ENCODE assay signal across 9 mouse cellular contexts in genomic region chr8:80853208-80853607, GRCm38 (mm10). TPM values are rescaled to one million over a fixed set of nuclear protein-coding genes. Genes with fewer than 3 reads are reported as not detected.
A peak's percentile ranks its signal among the peaks of the same experiment; 100 is the strongest.
DNase-seq lines count a peak whose midpoint lies in the region; ATAC-seq and TF ChIP-seq lines count a peak whose summit lies in the region.
"Had no signal": no experiment of that assay in that cellular context is flagged by ENCODE, and none has a peak within 500 bp of the region (broad histone marks: within the 10 kb centered on the region; RNA-seq: fewer than 3 reads in every experiment).

No protein-coding gene starts in this region.

- no peak for TF ChIP-seq EP300 in CH12.LX (IDR thresholded peaks at IDR 0.05; ENCODE audit: low read length)

- TF ChIP-seq RAD21 in CH12.LX (IDR thresholded peaks at IDR 0.05; ENCODE audit: low read depth, low read length) = no peak

- H3K27ac ChIP-seq in kidney, embryonic 15.5 days = peak overlapping the region; percentile 63
- peak overlapping the region; percentile 84 for H3K27ac ChIP-seq in CH12.LX (ENCODE audit: insufficient read depth, low read depth)
- H3K27ac ChIP-seq in limb, embryonic 13.5 days = peak overlapping the region; percentile 69

- H3K27me3 ChIP-seq in kidney, embryonic 15.5 days = no peaks in the 10 kb centered on the region
- no peaks in the 10 kb centered on the region for H3K27me3 ChIP-seq in CH12.LX (replicated peaks)
- H3K27me3 ChIP-seq in limb, embryonic 13.5 days = no peaks in the 10 kb centered on the region

- peaks cover 63% of the 10 kb centered on the region for H3K4me1 ChIP-seq in kidney, embryonic 15.5 days
- H3K4me1 ChIP-seq in CH12.LX (ENCODE audit: control insufficient read depth in 1 of 2, insufficient read depth in 2 of 2) = peaks cover 14 to 19% of the 10 kb centered on the region in 2 experiments
- peaks cover 57% of the 10 kb centered on the region for H3K4me1 ChIP-seq in limb, embryonic 13.5 days

- no peaks in the 10 kb centered on the region for H3K79me2 ChIP-seq in CH12.LX (replicated peaks; ENCODE audit: control insufficient read depth, extremely low read depth, insufficient read depth, poor library complexity, severe bottlenecking)

- in situ Hi-C loops in CH12.LX (cut with MboI; ENCODE audit: low pct_ligation_motif_present, low pct_unique_long_range_greater_than_20kb, low sequenced_read_pairs) = no loop called here

- ATAC-seq in kidney, embryonic 15.5 days (replicated peaks; ENCODE audit: low FRiP score) = no peak; the same call in 1 of the 2 replicates
- ATAC-seq in limb, embryonic 13.5 days (ENCODE audit: low FRiP score, low read depth) = no peak

- no peaks in the 10 kb centered on the region for H3K9me3 ChIP-seq in kidney, embryonic 15.5 days (replicated peaks)
- no peaks in the 10 kb centered on the region for H3K9me3 ChIP-seq in CH12.LX (replicated peaks; ENCODE audit: low read length)
- no peaks in the 10 kb centered on the region for H3K9me3 ChIP-seq in limb, embryonic 13.5 days
- H3K9me3 ChIP-seq: G1E had no signal

- TF ChIP-seq POLR2A in CH12.LX (IDR thresholded peaks at IDR 0.05; ENCODE audit: low read depth, low read length) = no peak

- H3K4me2 ChIP-seq in kidney, embryonic 15.5 days = 0 out of 2 replicates have a peak overlapping the region, but pooled peaks have one; percentile 8
- H3K4me2 ChIP-seq in CH12.LX (ENCODE audit: insufficient read depth, low read depth, poor library complexity, severe bottlenecking) = peak overlapping the region; percentile 34; the same call in 1 of the 2 replicates
- peak overlapping the region; percentile 38 for H3K4me2 ChIP-seq in limb, embryonic 13.5 days (replicated peaks)

- peak; percentile 47 for DNase-seq in embryo, embryonic 10 days (ENCODE audit: low spot score)
- no peak for DNase-seq in embryo, embryonic 10.5 days (ENCODE audit: low spot score)
- DNase-seq in kidney, postnatal 25 days = no peak
- no peak for DNase-seq in CH12.LX (ENCODE audit: extremely low read depth)
- DNase-seq in frontal cortex, postnatal 10 days (ENCODE audit: low spot score in 2 of 2) = no peak
- no peak for DNase-seq in spleen, postnatal 36 days (ENCODE audit: low spot score in 2 of 2)

- no peak overlapping the region for H3K4me3 ChIP-seq in kidney, embryonic 15.5 days (replicated peaks)
- H3K4me3 ChIP-seq in CH12.LX (replicated peaks in 1 of 3; ENCODE audit: low read depth in 2 of 3, low read length in 2 of 3, poor library complexity in 1 of 3) = peak overlapping the region in 1 of 3 experiments; percentile 11
- no peak overlapping the region for H3K4me3 ChIP-seq in limb, embryonic 13.5 days

- no peaks in the 10 kb centered on the region for H3K36me3 ChIP-seq in kidney, embryonic 15.5 days
- no peaks in the 10 kb centered on the region for H3K36me3 ChIP-seq in CH12.LX (replicated peaks in 1 of 2; ENCODE audit: control insufficient read depth in 1 of 2, insufficient read depth in 1 of 2, low read length in 1 of 2)
- H3K36me3 ChIP-seq in limb, embryonic 13.5 days = no peaks in the 10 kb centered on the region
- H3K36me3 ChIP-seq: G1E had no signal

- 60% methylated on average over 6 of the region's 6 CpGs for WGBS in kidney, embryonic 15.5 days
- WGBS in limb, embryonic 13.5 days = 72% methylated on average over 6 of the region's 6 CpGs

- dilution Hi-C loops in CH12.LX (cut with MboI; ENCODE audit: extremely low pct_ligation_motif_present, extremely low pct_unique_long_range_greater_than_20kb, low sequenced_read_pairs) = no loop called here

- no peak for TF ChIP-seq CTCF in CH12.LX (conservative IDR thresholded peaks at IDR 0.05 in 1 of 2, IDR thresholded peaks at IDR 0.05 in 1 of 2; ENCODE audit: low read depth in 2 of 2, low read length in 2 of 2)

- H3K9ac ChIP-seq in kidney, embryonic 15.5 days = no peak overlapping the region
- H3K9ac ChIP-seq in CH12.LX (ENCODE audit: insufficient read depth, low read depth) = peak overlapping the region; percentile 51
- 0 out of 2 replicates have a peak overlapping the region, but pooled peaks have one; percentile 0 for H3K9ac ChIP-seq in limb, embryonic 13.5 days

TF ChIP-seq in CH12.LX, 34 proteins besides CTCF, POLR2A, EP300 and RAD21:
- TF ChIP-seq TCF12 (IDR thresholded peaks at IDR 0.05; ENCODE audit: low read depth, low read length) = no peak
- TF ChIP-seq ETS1 (conservative IDR thresholded peaks at IDR 0.05; ENCODE audit: low read depth, low read length) = no peak
- no peak for TF ChIP-seq PAX5 (IDR thresholded peaks at IDR 0.05; ENCODE audit: low read length)
- no peak for TF ChIP-seq SMC3 (IDR thresholded peaks at IDR 0.05; ENCODE audit: low read depth, low read length)
- no peak for TF ChIP-seq ZKSCAN1 (IDR thresholded peaks at IDR 0.05; ENCODE audit: borderline replicate concordance, low read depth, low read length)
- no peak for TF ChIP-seq SIN3A (IDR thresholded peaks at IDR 0.05; ENCODE audit: low read length)
- no peak for TF ChIP-seq GABPA (IDR thresholded peaks at IDR 0.05; ENCODE audit: insufficient replicate concordance, low read depth, low read length)
- no peak for TF ChIP-seq ZC3H11A (IDR thresholded peaks at IDR 0.05; ENCODE audit: low read depth, low read length)
- no peak for TF ChIP-seq RCOR1 (conservative IDR thresholded peaks at IDR 0.05; ENCODE audit: low read depth, low read length)
- TF ChIP-seq MEF2A (IDR thresholded peaks at IDR 0.05; ENCODE audit: borderline replicate concordance, low read depth, low read length) = no peak
- no peak for TF ChIP-seq CHD1 (IDR thresholded peaks at IDR 0.05; ENCODE audit: low read depth, low read length)
- TF ChIP-seq E2F4 (IDR thresholded peaks at IDR 0.05; ENCODE audit: insufficient replicate concordance, low read depth, low read length) = no peak
- TF ChIP-seq USF2 (conservative IDR thresholded peaks at IDR 0.05; ENCODE audit: low read depth, low read length) = no peak
- TF ChIP-seq ELF1 (IDR thresholded peaks at IDR 0.05; ENCODE audit: low read depth, low read length) = no peak
- no peak for TF ChIP-seq JUN (IDR thresholded peaks at IDR 0.05; ENCODE audit: insufficient read depth, low read depth, low read length)
- TF ChIP-seq JUND (conservative IDR thresholded peaks at IDR 0.05; ENCODE audit: low read depth, low read length) = no peak

RNA-seq across cellular contexts. Expression of gene Gab1, which starts 27.1 kb away (rescaled TPM):
- 16.4 and 16.8 TPM in 2 replicates for polyA plus RNA-seq in kidney, embryonic 15.5 days (2015; fragmentation: Nextera tagmentation; extraction: Ambion mirVana)
- 0.04 and 0.08 TPM in 2 replicates for total RNA-seq in CH12.LX (2012; rRNA removed)
- not detected in 2 replicates for total RNA-seq in CH12.LX (2014; rRNA removed)
- not detected in 2 replicates for polyA plus RNA-seq in CH12.LX (2012; ENCODE audit: insufficient read length, low read depth)
- 21.9 and 24.3 TPM in 2 replicates for polyA plus RNA-seq in limb, embryonic 13.5 days (2015; fragmentation: Nextera tagmentation; extraction: Ambion mirVana)

Comparison
In these comparisons a context has a peak if more than half of its experiments do, and no peak if none do; other contexts are left out.
1. RNA of gene Gab1, which starts 27.1 kb away (polyA plus RNA-seq): 21.9 to 24.3 TPM in limb, embryonic 13.5 days and 16.4 to 16.8 TPM in kidney, embryonic 15.5 days; not detected in CH12.LX; every median in the first group is over 10 times any median in the second.
2. Peak in every context shown above with its lines, with median percentiles within 50 percentile points of each other: H3K27ac ChIP-seq and H3K4me2 ChIP-seq.